Mouse (Mus musculus): ENCODE measurements around the gene Gpalpp1. TPM values are rescaled to one million over a fixed set of nuclear protein-coding genes. Genes with fewer than 3 reads are reported as not detected.

The Gpalpp1 gene
- polyA plus RNA-seq, 1 experiment from 2014 or later, result 14.9 TPM

GRCm38 (mm10) chr14:76118963-76119362 is 8.4 kb upstream of the Gpalpp1 start:
- no peak overlapping the region for H3K27ac ChIP-seq (ENCODE audit: low read length)
- H3K9ac ChIP-seq (replicated peaks; ENCODE audit: low read length), result no peak overlapping the region
- no peaks in the 10 kb centered on the region for H3K27me3 ChIP-seq (ENCODE audit: insufficient read depth, low read length)
- ATAC-seq (ENCODE audit: low FRiP score, low TSS enrichment), result no peak
- H3K36me3 ChIP-seq (ENCODE audit: insufficient read depth, low read length), result peaks cover 52% of the 10 kb centered on the region
- H3K4me1 ChIP-seq (ENCODE audit: insufficient read depth, low read length), result no peaks in the 10 kb centered on the region
- no peak overlapping the region for H3K4me3 ChIP-seq (ENCODE audit: low read length)
- WGBS, result 67% methylated on average over 4 of the region's 4 CpGs
- no peaks in the 10 kb centered on the region for H3K9me3 ChIP-seq (ENCODE audit: low read length)
- no peak overlapping the region for H3K4me2 ChIP-seq (replicated peaks; ENCODE audit: low read depth, low read length)

GRCm38 (mm10) chr14:76115744-76116143 is 5.2 kb upstream of the Gpalpp1 start:
- Histone ChIP-seq H3K27ac (ENCODE audit: low read length) (no peak overlapping the region), H3K36me3 (ENCODE audit: insufficient read depth, low read length) (peaks cover 39% of the 10 kb centered on the region), H3K9me3 (ENCODE audit: low read length) (no peaks in the 10 kb centered on the region), H3K4me2 (replicated peaks; ENCODE audit: low read depth, low read length) (no peak overlapping the region), H3K4me3 (ENCODE audit: low read length) (no peak overlapping the region), H3K27me3 (ENCODE audit: insufficient read depth, low read length) (no peaks in the 10 kb centered on the region), H3K9ac (replicated peaks; ENCODE audit: low read length) (no peak overlapping the region), H3K4me1 (ENCODE audit: insufficient read depth, low read length) (peaks cover 6% of the 10 kb centered on the region)
- 85% methylated on average over 5 of the region's 5 CpGs for WGBS
- no peak for ATAC-seq (ENCODE audit: low FRiP score, low TSS enrichment)

- Histone ChIP-seq H3K27me3 (ENCODE audit: insufficient read depth, low read length) (no peaks in the 10 kb centered on the region), H3K4me1 (ENCODE audit: insufficient read depth, low read length) (no peaks in the 10 kb centered on the region), H3K36me3 (ENCODE audit: insufficient read depth, low read length) (peaks cover 41% of the 10 kb centered on the region; the same call in 1 of the 2 replicates), H3K4me3 (ENCODE audit: low read length) (no peak overlapping the region), H3K27ac (ENCODE audit: low read length) (no peak overlapping the region), H3K9me3 (ENCODE audit: low read length) (no peaks in the 10 kb centered on the region), H3K4me2 (replicated peaks; ENCODE audit: low read depth, low read length) (no peak overlapping the region), H3K9ac (replicated peaks; ENCODE audit: low read length) (no peak overlapping the region)
- ATAC-seq (ENCODE audit: low FRiP score, low TSS enrichment), result no peak
- WGBS, result 95% methylated on average over 9 of the region's 9 CpGs
Measured at GRCm38 (mm10) chr14:76099543-76099942, 11.0 kb downstream of the Gpalpp1 start.

- H3K27me3 ChIP-seq (ENCODE audit: insufficient read depth, low read length), result no peaks in the 10 kb centered on the region
- no peaks in the 10 kb centered on the region for H3K9me3 ChIP-seq (ENCODE audit: low read length)
- ATAC-seq (ENCODE audit: low FRiP score, low TSS enrichment), result peak; percentile 90
- peaks cover 42% of the 10 kb centered on the region; the same call in 1 of the 2 replicates for H3K36me3 ChIP-seq (ENCODE audit: insufficient read depth, low read length)
- no peak overlapping the region for H3K9ac ChIP-seq (replicated peaks; ENCODE audit: low read length)
- no peaks in the 10 kb centered on the region for H3K4me1 ChIP-seq (ENCODE audit: insufficient read depth, low read length)
- H3K4me3 ChIP-seq (ENCODE audit: low read length), result no peak overlapping the region
- 82% methylated on average over 5 of the region's 5 CpGs for WGBS
- no peak overlapping the region for H3K4me2 ChIP-seq (replicated peaks; ENCODE audit: low read depth, low read length)
- H3K27ac ChIP-seq (ENCODE audit: low read length), result no peak overlapping the region
Measured at GRCm38 (mm10) chr14:76097815-76098214, 12.7 kb downstream of the Gpalpp1 start.

- no peak for ATAC-seq (ENCODE audit: low FRiP score, low TSS enrichment)
- H3K4me3 ChIP-seq (ENCODE audit: low read length), result no peak overlapping the region
- H3K36me3 ChIP-seq (ENCODE audit: insufficient read depth, low read length), result peaks cover 44% of the 10 kb centered on the region; the same call in 1 of the 2 replicates
- H3K27ac ChIP-seq (ENCODE audit: low read length), result no peak overlapping the region
- H3K4me2 ChIP-seq (replicated peaks; ENCODE audit: low read depth, low read length), result no peak overlapping the region
- H3K9ac ChIP-seq (replicated peaks; ENCODE audit: low read length), result no peak overlapping the region
- no peaks in the 10 kb centered on the region for H3K27me3 ChIP-seq (ENCODE audit: insufficient read depth, low read length)
- WGBS, result 89% methylated on average over 7 of the region's 7 CpGs
- H3K4me1 ChIP-seq (ENCODE audit: insufficient read depth, low read length), result no peaks in the 10 kb centered on the region
- H3K9me3 ChIP-seq (ENCODE audit: low read length), result no peaks in the 10 kb centered on the region
Measured at GRCm38 (mm10) chr14:76097244-76097643, 13.3 kb downstream of the Gpalpp1 start.

GRCm38 (mm10) chr14:76084188-76084587 is 26.4 kb downstream of the Gpalpp1 start:
- H3K27me3 ChIP-seq (ENCODE audit: insufficient read depth, low read length), result no peaks in the 10 kb centered on the region
- 0 out of 2 replicates have a peak, but pooled peaks cover 3% of the 10 kb centered on the region for H3K36me3 ChIP-seq (ENCODE audit: insufficient read depth, low read length)
- H3K9ac ChIP-seq (replicated peaks; ENCODE audit: low read length), result no peak overlapping the region
- no peak for ATAC-seq (ENCODE audit: low FRiP score, low TSS enrichment)
- 71% methylated on average over 3 of the region's 3 CpGs for WGBS
- H3K9me3 ChIP-seq (ENCODE audit: low read length), result no peaks in the 10 kb centered on the region
- H3K4me2 ChIP-seq (replicated peaks; ENCODE audit: low read depth, low read length), result no peak overlapping the region
- no peaks in the 10 kb centered on the region for H3K4me1 ChIP-seq (ENCODE audit: insufficient read depth, low read length)
- H3K27ac ChIP-seq (ENCODE audit: low read length), result 0 out of 2 replicates have a peak overlapping the region, but pooled peaks have one; percentile 15
- H3K4me3 ChIP-seq (ENCODE audit: low read length), result no peak overlapping the region

GRCm38 (mm10) chr14:76082086-76082636 is 28.4 kb downstream of the Gpalpp1 start:
- Histone ChIP-seq H3K9me3 (ENCODE audit: low read length) (no peaks in the 10 kb centered on the region), H3K4me2 (replicated peaks; ENCODE audit: low read depth, low read length) (no peak overlapping the region), H3K27me3 (ENCODE audit: insufficient read depth, low read length) (no peaks in the 10 kb centered on the region), H3K27ac (ENCODE audit: low read length) (no peak overlapping the region), H3K4me3 (ENCODE audit: low read length) (no peak overlapping the region), H3K4me1 (ENCODE audit: insufficient read depth, low read length) (no peaks in the 10 kb centered on the region), H3K9ac (replicated peaks; ENCODE audit: low read length) (no peak overlapping the region), H3K36me3 (ENCODE audit: insufficient read depth, low read length) (no peaks in the 10 kb centered on the region)
- 82% methylated on average over 13 of the region's 13 CpGs for whole genome bisulfite sequencing
- no peak for ATAC-seq (ENCODE audit: low FRiP score, low TSS enrichment)

GRCm38 (mm10) chr14:76081451-76081850 is 29.1 kb downstream of the Gpalpp1 start:
- no peak overlapping the region for H3K4me3 ChIP-seq (ENCODE audit: low read length)
- H3K27ac ChIP-seq (ENCODE audit: low read length), result no peak overlapping the region
- WGBS, result 58% methylated on average over 11 of the region's 11 CpGs
- no peak overlapping the region for H3K4me2 ChIP-seq (replicated peaks; ENCODE audit: low read depth, low read length)
- H3K9me3 ChIP-seq (ENCODE audit: low read length), result no peaks in the 10 kb centered on the region
- H3K27me3 ChIP-seq (ENCODE audit: insufficient read depth, low read length), result no peaks in the 10 kb centered on the region
- ATAC-seq (ENCODE audit: low FRiP score, low TSS enrichment), result no peak
- H3K9ac ChIP-seq (replicated peaks; ENCODE audit: low read length), result no peak overlapping the region
- H3K4me1 ChIP-seq (ENCODE audit: insufficient read depth, low read length), result no peaks in the 10 kb centered on the region
- no peaks in the 10 kb centered on the region for H3K36me3 ChIP-seq (ENCODE audit: insufficient read depth, low read length)

GRCm38 (mm10) chr14:76077088-76077491 is 33.5 kb downstream of the Gpalpp1 start:
- no peaks in the 10 kb centered on the region for H3K9me3 ChIP-seq (ENCODE audit: low read length)
- no peaks in the 10 kb centered on the region for H3K36me3 ChIP-seq (ENCODE audit: insufficient read depth, low read length)
- H3K4me2 ChIP-seq (replicated peaks; ENCODE audit: low read depth, low read length), result no peak overlapping the region
- H3K4me1 ChIP-seq (ENCODE audit: insufficient read depth, low read length), result no peaks in the 10 kb centered on the region
- no peak overlapping the region for H3K27ac ChIP-seq (ENCODE audit: low read length)
- no peak overlapping the region for H3K9ac ChIP-seq (replicated peaks; ENCODE audit: low read length)
- no peak for ATAC-seq (ENCODE audit: low FRiP score, low TSS enrichment)
- H3K27me3 ChIP-seq (ENCODE audit: insufficient read depth, low read length), result no peaks in the 10 kb centered on the region
- WGBS, result 54% methylated on average over 9 of the region's 9 CpGs
- H3K4me3 ChIP-seq (ENCODE audit: low read length), result no peak overlapping the region

GRCm38 (mm10) chr14:76076602-76077001 is 34.0 kb downstream of the Gpalpp1 start:
- 74% methylated on average over 4 of the region's 4 CpGs for WGBS

More at GRCm38 (mm10) chr14:76076602-76077001, 34.0 kb downstream of the Gpalpp1 start:
- Histone ChIP-seq H3K27ac (ENCODE audit: low read length) (no peak overlapping the region), H3K4me3 (ENCODE audit: low read length) (no peak overlapping the region), H3K4me1 (ENCODE audit: insufficient read depth, low read length) (no peaks in the 10 kb centered on the region), H3K36me3 (ENCODE audit: insufficient read depth, low read length) (no peaks in the 10 kb centered on the region), H3K9me3 (ENCODE audit: low read length) (no peaks in the 10 kb centered on the region), H3K4me2 (replicated peaks; ENCODE audit: low read depth, low read length) (no peak overlapping the region), H3K9ac (replicated peaks; ENCODE audit: low read length) (no peak overlapping the region), H3K27me3 (ENCODE audit: insufficient read depth, low read length) (no peaks in the 10 kb centered on the region)
- no peak for ATAC-seq (ENCODE audit: low FRiP score, low TSS enrichment)

Measured in kidney, embryonic 16.5 days (tissue).